Mouse (Mus musculus) midbrain, postnatal 0 days (tissue): ENCODE measurements at regions not wholly inside any gene's neighbourhood (a gene's known extent, or its start where the extent isn't known, plus 50 kb on each side); places are given as distances from the start of the nearest gene placed in this dataset.

Experiments
- ATAC-seq: fragments of 200-750 bp; cut with Nextera tagmentation; 2 replicates; pipeline ENCODE4 v1.8.0; 2017; ENCODE audit warnings: moderate number of reproducible peaks, mild to moderate bottlenecking, moderate TSS enrichment, moderate library complexity; ENCODE audit not compliant: low FRiP score
- DNase-seq: peaks from one replicate; pipeline ENCODE4 v3.0.0-alpha.2; 2015; ENCODE audit warnings: low spot score
- H3K27ac ChIP-seq: fragments of 300-500 bp; sonication (generic); 2 replicates; pipeline ENCODE4 v1.5.1; 2014; ENCODE audit warnings: low read depth, mild to moderate bottlenecking, low read length, mixed read lengths
- H3K27me3 ChIP-seq: fragments of 300-500 bp; sonication (generic); 2 replicates; pipeline ENCODE4 v1.6.1; 2014; ENCODE audit warnings: low read length, control low read depth, mixed read lengths; ENCODE audit not compliant: insufficient read depth
- H3K36me3 ChIP-seq: fragments of 300-500 bp; sonication (generic); 2 replicates; pipeline ENCODE4 v1.6.1; 2014; ENCODE audit warnings: low read length, control low read depth, mixed read lengths; ENCODE audit not compliant: insufficient read depth
- H3K4me1 ChIP-seq: fragments of 300-500 bp; sonication (generic); 2 replicates; pipeline ENCODE4 v1.6.1; 2014; ENCODE audit warnings: mild to moderate bottlenecking, control low read depth, antibody characterized with exemption, low read length, mixed read lengths; ENCODE audit not compliant: insufficient read depth
- H3K4me2 ChIP-seq: fragments of 300-500 bp; sonication (generic); 2 replicates; pipeline ENCODE4 v1.6.1; 2014; ENCODE audit warnings: low read depth, mild to moderate bottlenecking, low read length, mixed read lengths; ENCODE audit not compliant: poor library complexity, severe bottlenecking
- H3K4me3 ChIP-seq: fragments of 300-500 bp; sonication (generic); 2 replicates; pipeline ENCODE4 v1.5.1; 2014; ENCODE audit warnings: low read depth, mild to moderate bottlenecking, low read length, moderate library complexity
- H3K9ac ChIP-seq: fragments of 300-500 bp; sonication (generic); replicated peaks from 2 replicates; pipeline ENCODE4 v1.6.1; 2014; ENCODE audit warnings: mild to moderate bottlenecking, low read length, moderate library complexity, mixed read lengths; ENCODE audit not compliant: poor library complexity, severe bottlenecking
- H3K9me3 ChIP-seq: fragments of 300-500 bp; sonication (generic); 2 replicates; pipeline ENCODE4 v1.6.1; 2016; ENCODE audit warnings: low read length, control low read depth
- CTCF ChIP-seq: IDR thresholded peaks from 2 replicates; pipeline ENCODE4 v1.5.1; 2016; ENCODE audit warnings: antibody characterized with exemption, mild to moderate bottlenecking
- WGBS: fragments of 180-500 bp; shearing (Covaris S2); extraction: QIAGEN DNeasy Blood & Tissue Kit; methylation state at CpG from one replicate; pipeline ENCODE4 v1.1.7; 2014; 5-methylcytosine and 5-hydroxymethylcytosine counted together

GRCm38 (mm10) chr16:24124083-24124482 lies 135.4 kb upstream of the Bcl6 start:
- Histone ChIP-seq H3K4me1 (no peaks in the 10 kb centered on the region), H3K9me3 (no peaks in the 10 kb centered on the region), H3K9ac (no peak overlapping the region), H3K27ac (no peak overlapping the region), H3K4me3 (no peak overlapping the region), H3K36me3 (no peaks in the 10 kb centered on the region), H3K4me2 (no peak overlapping the region), H3K27me3 (no peaks in the 10 kb centered on the region; the same call in 1 of the 2 replicates)
- WGBS: 78% methylated on average over 4 of the region's 4 CpGs
- DNase-seq: no peak
- no peak for TF ChIP-seq CTCF
- no peak for ATAC-seq

- ATAC-seq (no peak), DNase-seq (no peak)
- Histone ChIP-seq H3K4me2 (no peak overlapping the region), H3K4me1 (no peaks in the 10 kb centered on the region), H3K36me3 (no peaks in the 10 kb centered on the region), H3K9me3 (no peaks in the 10 kb centered on the region), H3K27ac (no peak overlapping the region), H3K4me3 (no peak overlapping the region), H3K9ac (no peak overlapping the region), H3K27me3 (no peaks in the 10 kb centered on the region; the same call in 1 of the 2 replicates)
- WGBS: 96% methylated on average over 6 of the region's 6 CpGs
- TF ChIP-seq CTCF: no peak
Measured at GRCm38 (mm10) chr16:24121633-24122032, 133.0 kb upstream of the Bcl6 start.

- Histone ChIP-seq H3K4me2 (no peak overlapping the region), H3K9ac (no peak overlapping the region), H3K27ac (no peak overlapping the region), H3K4me3 (no peak overlapping the region), H3K4me1 (no peaks in the 10 kb centered on the region), H3K27me3 (no peaks in the 10 kb centered on the region; the same call in 1 of the 2 replicates), H3K9me3 (no peaks in the 10 kb centered on the region), H3K36me3 (no peaks in the 10 kb centered on the region)
- ATAC-seq (no peak), DNase-seq (no peak)
- TF ChIP-seq CTCF: no peak
- 64% methylated on average over 6 of the region's 6 CpGs for WGBS
Measured at GRCm38 (mm10) chr16:24120836-24121235, 132.2 kb upstream of the Bcl6 start.

- WGBS: 88% methylated on average over 2 of the region's 2 CpGs
- Histone ChIP-seq H3K4me2 (no peak overlapping the region), H3K27me3 (no peaks in the 10 kb centered on the region; the same call in 1 of the 2 replicates), H3K36me3 (no peaks in the 10 kb centered on the region), H3K4me1 (no peaks in the 10 kb centered on the region), H3K27ac (no peak overlapping the region), H3K4me3 (no peak overlapping the region), H3K9me3 (no peaks in the 10 kb centered on the region), H3K9ac (no peak overlapping the region)
- no peak for ATAC-seq
- TF ChIP-seq CTCF: no peak
- DNase-seq: peak; percentile 6
Measured at GRCm38 (mm10) chr16:24118487-24118886, 129.8 kb upstream of the Bcl6 start.

GRCm38 (mm10) chr16:24102854-24103690 lies 114.4 kb upstream of the Bcl6 start:
- no peak overlapping the region for H3K4me3 ChIP-seq
- H3K4me2 ChIP-seq: no peak overlapping the region
- no peaks in the 10 kb centered on the region for H3K4me1 ChIP-seq
- 0 out of 2 replicates have a peak, but pooled peaks cover 3% of the 10 kb centered on the region for H3K9me3 ChIP-seq
- no peaks in the 10 kb centered on the region for H3K36me3 ChIP-seq
- 79% methylated on average over 8 of the region's 8 CpGs for WGBS
- H3K27me3 ChIP-seq: no peaks in the 10 kb centered on the region
- no peak for DNase-seq
- no peak overlapping the region for H3K27ac ChIP-seq
- no peak for ATAC-seq
- no peak overlapping the region for H3K9ac ChIP-seq
- no peak for TF ChIP-seq CTCF

GRCm38 (mm10) chr16:24097596-24097995 lies 108.9 kb upstream of the Bcl6 start:
- no peaks in the 10 kb centered on the region for H3K9me3 ChIP-seq
- H3K4me3 ChIP-seq: no peak overlapping the region
- H3K27ac ChIP-seq: no peak overlapping the region
- no peaks in the 10 kb centered on the region for H3K4me1 ChIP-seq
- no peak overlapping the region for H3K4me2 ChIP-seq
- no peak for ATAC-seq
- DNase-seq: no peak
- no peak overlapping the region for H3K9ac ChIP-seq
- H3K27me3 ChIP-seq: no peaks in the 10 kb centered on the region
- TF ChIP-seq CTCF: no peak
- H3K36me3 ChIP-seq: no peaks in the 10 kb centered on the region
- WGBS: 59% methylated on average over 8 of the region's 8 CpGs
